Mouse (Mus musculus): ENCODE data around the gene Mtap. TPM values are rescaled to one million over a fixed set of nuclear protein-coding genes. Genes with fewer than 3 reads are reported as not detected.

The Mtap gene
- total and polyA plus RNA-seq, 3 experiments, result 36.7 to 52.0 (median 45.4) TPM

DNA sequence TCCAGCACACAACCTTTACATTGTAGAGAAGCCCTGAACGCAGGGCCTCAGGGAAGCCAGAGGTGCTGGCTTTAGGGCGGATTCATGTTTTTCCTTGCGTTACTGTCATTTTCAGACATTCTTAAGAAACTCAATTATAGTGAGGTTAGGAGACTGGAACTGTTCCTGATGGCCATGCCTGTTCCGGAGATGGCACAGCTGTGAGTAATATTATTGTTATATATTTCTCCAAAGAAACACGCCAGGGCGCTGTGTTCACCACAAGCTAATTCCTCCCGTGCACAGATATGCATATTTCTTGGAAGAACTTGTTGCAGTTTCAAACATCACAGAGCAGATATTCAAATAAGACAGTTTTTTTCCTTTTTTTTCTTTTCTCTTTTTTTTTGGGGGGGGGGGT is 47.8 kb upstream of the Mtap start:
- H3K27me3 ChIP-seq (ENCODE audit: control insufficient read depth in 1 of 2, insufficient read depth in 2 of 2, low read length in 2 of 2), result peaks cover 4 to 6% of the 10 kb centered on the region in 2 experiments
- DNase-seq (ENCODE audit: low read depth, low spot score), result no peak

DNA sequence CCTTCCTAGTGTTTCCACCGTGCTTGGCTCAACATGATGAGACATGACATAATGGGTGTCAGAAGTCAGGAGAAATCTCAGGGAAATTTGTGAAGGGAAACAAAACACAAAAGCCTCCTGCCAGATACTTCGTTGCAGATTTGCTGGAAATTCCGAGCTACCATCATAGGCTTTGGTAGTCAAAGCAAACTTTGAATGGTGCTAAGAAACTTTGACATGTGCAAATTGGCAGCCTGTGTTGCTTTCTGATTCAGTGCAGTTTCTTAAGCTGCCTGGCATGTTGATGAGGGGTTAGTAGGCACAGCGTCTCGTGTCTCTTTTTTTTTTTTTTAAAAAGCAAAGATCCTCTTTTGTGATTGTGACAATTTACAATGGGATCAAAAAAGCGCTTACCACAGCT is 46.7 kb upstream of the Mtap start:
- H3K4me1 ChIP-seq (ENCODE audit: control insufficient read depth in 1 of 2, insufficient read depth in 2 of 2, low read length in 2 of 2), result no peaks in the 10 kb centered on the region
- H3K4me3 ChIP-seq (ENCODE audit: control insufficient read depth in 1 of 2, insufficient read depth in 1 of 2, low read depth in 2 of 2, low read length in 2 of 2), result no peak overlapping the region
- no peak for TF ChIP-seq KAT2A (conservative IDR thresholded peaks at IDR 0.05; ENCODE audit: low read depth, low read length)
- no peak for TF ChIP-seq USF2 (IDR thresholded peaks at IDR 0.05; ENCODE audit: borderline replicate concordance in 1 of 2, insufficient read depth in 1 of 2, low read depth in 1 of 2, low read length in 2 of 2)
- no peak for TF ChIP-seq ZC3H11A (IDR thresholded peaks at IDR 0.05; ENCODE audit: low read depth, low read length)
- no peak for TF ChIP-seq BHLHE40 (IDR thresholded peaks at IDR 0.05; ENCODE audit: borderline replicate concordance, low read depth, low read length)
- no peak for TF ChIP-seq MXI1 (IDR thresholded peaks at IDR 0.05; ENCODE audit: low read depth, low read length)
- TF ChIP-seq CHD2 (IDR thresholded peaks at IDR 0.05; ENCODE audit: low read length), result no peak
- no peak for TF ChIP-seq ELF1 (IDR thresholded peaks at IDR 0.05; ENCODE audit: low read depth, low read length)
- no peak for TF ChIP-seq MAX (IDR thresholded peaks at IDR 0.05; ENCODE audit: low read length)
- TF ChIP-seq GABPA (IDR thresholded peaks at IDR 0.05; ENCODE audit: low read depth, low read length), result no peak
- no peak for TF ChIP-seq MAZ (IDR thresholded peaks at IDR 0.05; ENCODE audit: low read depth, low read length)
- TF ChIP-seq TBP (IDR thresholded peaks at IDR 0.05; ENCODE audit: low read depth, low read length), result no peak
- TF ChIP-seq RCOR1 (IDR thresholded peaks at IDR 0.05; ENCODE audit: low read depth, low read length), result no peak
- no peak for TF ChIP-seq MYB (IDR thresholded peaks at IDR 0.05; ENCODE audit: low read depth, low read length)
- DNase-seq (ENCODE audit: low read depth, low spot score), result no peak
- no peak overlapping the region for H3K9ac ChIP-seq (ENCODE audit: control insufficient read depth, low read depth, low read length, poor library complexity, severe bottlenecking)
- no peaks in the 10 kb centered on the region for H3K79me2 ChIP-seq (ENCODE audit: control insufficient read depth, insufficient read depth, low read length, poor library complexity)
- H3K27me3 ChIP-seq (ENCODE audit: control insufficient read depth in 1 of 2, insufficient read depth in 2 of 2, low read length in 2 of 2), result peaks cover 4 to 8% of the 10 kb centered on the region in 2 experiments
- H3K36me3 ChIP-seq (ENCODE audit: control insufficient read depth in 1 of 2, insufficient read depth in 2 of 2, low read length in 2 of 2), result no peaks in the 10 kb centered on the region
- no peaks in the 10 kb centered on the region for H3K9me3 ChIP-seq (replicated peaks; ENCODE audit: insufficient read depth, low read length)
- no peak overlapping the region for H3K27ac ChIP-seq (ENCODE audit: control insufficient read depth, low read depth, low read length)

More for the DNA sequence above, 47.8 kb upstream of the Mtap start:
- Histone ChIP-seq H3K79me2 (ENCODE audit: control insufficient read depth, insufficient read depth, low read length, poor library complexity) (no peaks in the 10 kb centered on the region), H3K27ac (ENCODE audit: control insufficient read depth, low read depth, low read length) (no peak overlapping the region), H3K9ac (ENCODE audit: control insufficient read depth, low read depth, low read length, poor library complexity, severe bottlenecking) (no peak overlapping the region), H3K36me3 (ENCODE audit: control insufficient read depth in 1 of 2, insufficient read depth in 2 of 2, low read length in 2 of 2) (no peaks in the 10 kb centered on the region), H3K4me3 (ENCODE audit: control insufficient read depth in 1 of 2, insufficient read depth in 1 of 2, low read depth in 2 of 2, low read length in 2 of 2) (no peak overlapping the region), H3K9me3 (replicated peaks; ENCODE audit: insufficient read depth, low read length) (no peaks in the 10 kb centered on the region), H3K4me1 (ENCODE audit: control insufficient read depth in 1 of 2, insufficient read depth in 2 of 2, low read length in 2 of 2) (no peaks in the 10 kb centered on the region)
- TF ChIP-seq MYC (IDR thresholded peaks at IDR 0.05; ENCODE audit: low read depth, low read length) (no peak), HCFC1 (IDR thresholded peaks at IDR 0.05; ENCODE audit: low read depth, low read length) (no peak), NRF1 (IDR thresholded peaks at IDR 0.05; ENCODE audit: insufficient read depth, low read depth, low read length, poor library complexity, severe bottlenecking) (no peak), BHLHE40 (IDR thresholded peaks at IDR 0.05; ENCODE audit: borderline replicate concordance, low read depth, low read length) (no peak), EP300 (IDR thresholded peaks at IDR 0.05; ENCODE audit: low read depth in 1 of 2, low read length in 2 of 2) (no peak), TCF12 (IDR thresholded peaks at IDR 0.05; ENCODE audit: low read depth, low read length) (no peak), ETS1 (IDR thresholded peaks at IDR 0.05; ENCODE audit: low read depth, low read length) (no peak), RAD21 (IDR thresholded peaks at IDR 0.05; ENCODE audit: low read depth, low read length) (no peak), MEF2A (IDR thresholded peaks at IDR 0.05; ENCODE audit: extremely low read depth, insufficient replicate concordance, low read depth, low read length, poor library complexity, severe bottlenecking) (no peak), SMC3 (IDR thresholded peaks at IDR 0.05; ENCODE audit: low read depth, low read length) (no peak), USF2 (IDR thresholded peaks at IDR 0.05; ENCODE audit: borderline replicate concordance in 1 of 2, insufficient read depth in 1 of 2, low read depth in 1 of 2, low read length in 2 of 2) (no peak), CTCF (IDR thresholded peaks at IDR 0.05 in 2 of 3, conservative IDR thresholded peaks at IDR 0.05 in 1 of 3; ENCODE audit: control insufficient read depth in 1 of 3, insufficient read depth in 1 of 3, low read depth in 2 of 3, low read length in 3 of 3, poor library complexity in 1 of 3, severe bottlenecking in 1 of 3) (no peak), TAL1 (IDR thresholded peaks at IDR 0.05; ENCODE audit: low read length) (no peak), POLR2AphosphoS2 (IDR thresholded peaks at IDR 0.05; ENCODE audit: low read length) (no peak)

Measured in MEL (cell line).